Mouse (Mus musculus): Measurements from ENCODE around the gene Rsrp1.
A peak's percentile ranks its signal among the peaks of the same experiment; 100 is the strongest.
"Not testable (repeated sequence)": the region's sequence is repeated elsewhere in the genome, so short reads cannot be mapped to it uniquely, and the experiment has no call there.

The Rsrp1 gene

DNA sequence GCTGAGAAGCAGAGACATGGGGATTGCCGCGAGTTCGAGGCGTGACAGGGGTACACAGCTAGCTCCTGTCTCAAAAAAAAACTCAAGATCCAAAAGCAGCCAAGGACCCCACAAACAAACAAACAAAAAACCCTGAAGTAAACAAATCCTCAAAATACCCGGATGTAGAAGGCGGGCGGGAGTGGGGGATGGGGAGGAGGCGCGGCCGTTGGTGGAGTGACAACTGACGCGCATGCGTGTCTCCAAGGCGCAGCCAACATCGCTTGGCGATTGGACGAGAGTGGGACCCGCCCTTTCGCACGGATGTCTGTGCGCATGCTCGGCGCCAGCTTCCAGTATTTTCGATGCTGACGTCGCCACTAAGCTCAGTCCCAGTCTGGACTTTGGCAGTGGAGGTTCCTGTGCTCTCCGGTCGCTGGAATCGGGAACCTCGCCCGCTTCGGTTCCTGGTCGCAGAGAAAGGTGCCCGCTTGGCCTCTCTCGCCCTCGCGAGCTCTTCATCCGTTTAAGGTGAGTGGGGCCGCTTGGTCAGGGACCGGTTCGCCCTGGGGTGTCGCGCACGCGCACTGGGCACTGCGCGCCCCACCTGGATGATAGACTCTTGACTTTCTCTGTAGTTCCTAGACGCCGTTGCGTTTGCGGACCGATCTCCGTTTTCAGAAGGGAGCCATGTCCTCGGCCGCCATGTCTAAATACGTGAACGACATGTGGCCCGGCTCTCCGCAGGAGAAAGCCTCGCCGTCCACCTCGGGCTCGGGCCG lies at the start of gene Rsrp1:
Gene Rsrp1, plus strand, starts transcription at position 335 of the 761 bp plus-strand sequence.
- peak; percentile 96 for DNase-seq (ENCODE audit: low spot score)

- DNase-seq (ENCODE audit: low spot score) = no peak
These were observed 47.2 kb upstream of the Rsrp1 start for GRCm38 (mm10) chr4:134876171-134876570.

DNA sequence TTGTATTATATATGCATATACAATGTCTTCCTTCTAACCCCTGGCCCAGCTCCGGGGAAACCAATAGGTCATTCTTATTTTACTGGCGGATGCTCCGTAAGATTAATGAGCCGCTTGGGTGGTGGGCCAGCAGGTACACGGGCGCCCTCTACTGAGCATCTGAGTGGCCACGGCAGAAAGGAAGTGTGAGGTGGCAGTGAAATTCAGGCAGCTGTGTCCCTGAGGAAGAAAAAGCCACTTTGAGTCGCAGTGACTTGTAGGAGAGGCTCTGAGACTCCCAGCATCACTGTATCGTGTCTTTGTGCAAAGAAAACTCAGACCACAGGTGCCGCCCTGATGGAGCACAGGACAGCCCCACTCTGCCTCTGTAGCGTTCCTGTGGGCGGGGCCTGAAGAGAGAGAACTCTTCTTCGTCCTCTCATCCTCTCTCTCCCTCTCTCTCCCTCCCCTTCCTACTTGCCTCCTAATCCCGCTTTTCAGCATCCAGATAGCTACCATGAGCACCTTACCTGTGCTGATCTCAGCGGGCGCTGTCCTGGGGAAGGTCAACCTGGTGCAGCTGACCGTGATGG lies 43.9 kb upstream of the Rsrp1 start:
- peak; percentile 44 for DNase-seq (ENCODE audit: low spot score)

GRCm38 (mm10) chr4:134880041-134880440 lies 43.4 kb upstream of the Rsrp1 start:
- no peak for DNase-seq (ENCODE audit: low spot score)

GRCm38 (mm10) chr4:134883266-134883665 lies 40.1 kb upstream of the Rsrp1 start:
- DNase-seq (ENCODE audit: low spot score) = no peak

- no peak for DNase-seq (ENCODE audit: low spot score)
These were observed 39.6 kb upstream of the Rsrp1 start for GRCm38 (mm10) chr4:134883808-134884207.

DNA sequence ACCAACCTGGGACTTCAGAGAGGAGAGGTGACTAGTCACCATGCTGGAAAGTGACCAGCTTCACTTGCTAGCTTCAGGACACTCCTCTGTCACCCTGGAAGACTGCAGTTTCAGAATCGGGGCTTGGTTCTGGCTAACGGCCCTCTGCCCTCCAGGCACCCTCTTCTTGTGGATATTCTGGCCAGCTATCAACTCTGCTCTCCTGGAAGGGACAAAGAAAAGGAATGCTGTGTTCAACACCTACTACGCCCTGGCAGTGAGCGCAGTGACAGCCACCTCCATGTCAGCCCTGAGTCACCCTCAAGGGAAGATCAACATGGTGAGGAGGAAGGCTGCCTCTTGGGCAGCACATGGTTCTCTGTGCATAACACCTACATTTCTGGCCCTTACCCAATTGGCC lies 39.0 kb upstream of the Rsrp1 start:
- DNase-seq (ENCODE audit: low spot score) = no peak

DNA sequence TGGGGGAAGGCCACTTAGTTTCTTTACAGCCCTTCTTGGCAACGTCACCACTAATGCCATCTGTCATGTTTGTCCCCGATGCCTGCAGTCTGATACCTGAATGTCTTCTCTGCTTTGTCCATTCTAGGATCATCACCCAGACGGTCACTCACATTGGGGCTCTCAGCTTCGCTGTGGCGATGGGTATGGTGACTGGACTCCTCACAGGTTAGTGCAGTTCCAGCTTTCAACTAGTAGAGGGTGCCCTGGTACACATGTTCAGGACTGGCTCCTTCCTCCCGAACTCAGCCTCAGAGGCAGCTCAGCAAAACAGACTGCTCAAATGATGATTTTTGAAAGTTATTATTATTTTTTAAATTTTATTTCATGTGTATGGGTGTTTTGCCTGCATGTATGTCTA lies 31.3 kb upstream of the Rsrp1 start:
- DNase-seq (ENCODE audit: low spot score) = no peak

DNA sequence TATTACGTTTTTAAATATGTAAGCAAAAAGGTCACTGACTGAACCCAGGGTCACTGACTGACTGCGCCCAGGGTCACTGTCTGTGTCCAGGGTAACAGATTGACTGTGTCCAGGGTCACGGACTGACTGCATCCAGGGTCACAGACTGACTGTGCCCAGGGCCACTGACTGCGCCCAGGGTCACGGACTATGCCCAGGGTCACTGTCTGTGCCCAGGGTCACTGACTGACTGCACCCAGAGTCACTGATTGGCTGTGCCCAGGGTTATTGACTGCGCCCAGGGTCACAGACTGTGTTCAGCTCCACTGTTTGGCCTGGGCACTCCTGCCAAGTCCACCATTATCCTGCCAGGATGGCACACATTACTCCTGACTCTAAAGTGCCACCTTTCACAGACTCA lies 26.1 kb upstream of the Rsrp1 start:
- DNase-seq (ENCODE audit: low spot score) = no peak

- no peak for DNase-seq (ENCODE audit: low spot score)
These were observed 22.3 kb upstream of the Rsrp1 start for GRCm38 (mm10) chr4:134901126-134901525.

GRCm38 (mm10) chr4:134903046-134903445 lies 20.3 kb upstream of the Rsrp1 start:
- DNase-seq (ENCODE audit: low spot score) = no peak

DNA sequence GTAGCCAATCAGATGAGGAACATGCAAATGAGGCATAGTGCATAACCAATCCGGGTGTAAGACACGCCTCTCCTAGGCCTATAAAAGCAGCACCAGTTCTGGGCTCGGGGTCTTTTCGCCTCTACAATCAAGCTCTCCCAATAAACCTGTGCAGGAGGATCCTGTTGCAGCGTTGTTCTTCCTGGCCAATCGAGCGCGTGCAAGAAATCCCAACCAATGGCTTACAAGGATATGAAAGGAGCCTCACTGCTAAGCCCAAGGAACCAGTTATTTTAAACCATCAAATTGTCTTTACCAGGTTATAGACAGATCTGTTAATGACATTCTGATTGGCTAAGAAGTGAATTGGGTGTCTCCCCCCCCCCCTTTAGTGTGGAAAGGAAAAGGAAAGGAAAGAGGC lies 12.0 kb upstream of the Rsrp1 start:
- not testable (repeated sequence) for DNase-seq (ENCODE audit: low spot score)

DNA sequence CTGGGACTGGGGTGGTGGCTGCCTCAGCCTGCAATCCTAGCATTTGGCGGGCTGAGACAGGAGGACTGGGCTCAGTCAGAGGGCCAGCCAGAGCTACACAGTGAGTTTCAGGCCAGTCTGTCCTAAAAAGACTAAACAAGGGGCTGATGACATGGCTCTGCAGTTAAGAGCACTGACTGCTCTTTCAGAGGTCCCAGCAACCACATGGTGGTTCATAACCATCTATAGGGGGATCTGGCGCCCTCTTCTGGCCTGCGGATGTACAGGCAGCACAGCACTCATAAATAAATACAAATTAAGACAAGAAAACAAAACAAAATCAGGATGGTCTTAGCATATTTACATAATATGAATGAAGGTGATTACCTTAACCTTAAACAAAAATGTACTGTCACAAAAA lies 10.0 kb upstream of the Rsrp1 start:
- no peak for DNase-seq (ENCODE audit: low spot score)

- DNase-seq (ENCODE audit: low spot score) = no peak
These were observed 9.1 kb upstream of the Rsrp1 start for GRCm38 (mm10) chr4:134914122-134914863.

GRCm38 (mm10) chr4:134914864-134915209 lies 8.6 kb upstream of the Rsrp1 start, which contains the start of gene Tmem50a:
Gene Tmem50a (minus strand): TSS chr4:134915024.
- peak; percentile 86 for DNase-seq (ENCODE audit: low spot score)

DNA sequence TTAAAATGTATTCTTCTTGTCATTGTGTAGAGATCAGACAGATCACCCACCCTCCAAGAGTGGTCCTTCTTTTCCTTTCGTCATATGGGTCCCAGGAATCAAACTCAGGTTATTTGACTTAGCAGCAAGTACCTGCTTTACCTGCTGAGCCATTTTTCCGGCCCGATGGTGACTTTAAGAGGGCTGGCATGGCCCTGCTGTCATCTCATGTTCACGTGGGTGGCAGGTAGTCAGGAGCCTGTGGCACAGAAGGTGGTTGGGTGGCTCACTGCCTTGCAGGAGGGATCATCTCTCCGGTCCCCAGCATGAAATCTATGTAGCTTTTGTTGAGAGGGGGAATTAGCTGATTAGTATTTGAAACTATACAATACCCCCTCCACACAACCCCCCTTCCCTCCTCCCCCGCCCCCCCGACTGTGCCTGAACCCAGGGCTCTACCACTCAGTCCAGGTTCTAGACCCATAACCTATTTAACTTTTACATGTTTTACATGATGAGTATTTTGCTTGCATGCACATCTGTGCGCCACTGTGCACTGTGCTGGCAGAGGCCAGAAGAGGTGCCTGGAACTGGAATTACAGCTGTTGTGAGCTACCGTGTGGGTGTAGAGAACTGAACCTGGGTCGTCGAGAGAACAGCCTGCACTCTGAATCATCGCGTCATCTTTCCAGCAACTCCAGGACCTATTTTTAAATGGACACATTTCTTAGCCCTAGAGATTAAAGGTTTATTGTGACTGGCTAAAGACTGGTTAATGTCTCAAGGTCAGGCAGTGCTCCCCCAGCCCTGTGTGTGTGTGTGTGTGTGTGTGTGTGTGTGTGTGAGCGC lies 8.0 kb upstream of the Rsrp1 start:
- DNase-seq (ENCODE audit: low spot score) = no peak

DNA sequence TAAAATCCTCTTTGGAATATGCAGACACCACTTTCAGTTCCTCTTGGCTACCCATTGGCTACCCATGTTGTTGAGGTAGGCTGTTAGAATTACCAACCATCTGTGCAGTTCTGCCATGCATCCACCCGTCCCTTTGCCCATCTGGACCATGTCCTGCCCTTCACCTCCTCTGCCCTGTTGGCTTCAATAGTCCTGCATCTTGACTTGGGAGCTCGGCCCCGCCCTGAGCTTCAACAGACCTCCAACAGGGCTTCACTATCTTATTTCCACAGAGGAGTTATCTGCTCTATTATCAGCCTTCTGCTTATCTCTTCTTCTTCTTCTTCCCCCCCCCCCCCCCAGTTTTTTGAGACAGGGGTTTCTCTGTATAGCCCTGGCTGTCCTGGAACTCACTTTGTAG lies 6.2 kb upstream of the Rsrp1 start:
- DNase-seq (ENCODE audit: low spot score) = no peak

GRCm38 (mm10) chr4:134918381-134918780 lies 5.0 kb upstream of the Rsrp1 start:
- DNase-seq (ENCODE audit: low spot score) = no peak

GRCm38 (mm10) chr4:134919733-134920540 lies 3.5 kb upstream of the Rsrp1 start:
- no peak for DNase-seq (ENCODE audit: low spot score)

GRCm38 (mm10) chr4:134920631-134921030 lies 2.8 kb upstream of the Rsrp1 start:
- DNase-seq (ENCODE audit: low spot score) = no peak

DNA sequence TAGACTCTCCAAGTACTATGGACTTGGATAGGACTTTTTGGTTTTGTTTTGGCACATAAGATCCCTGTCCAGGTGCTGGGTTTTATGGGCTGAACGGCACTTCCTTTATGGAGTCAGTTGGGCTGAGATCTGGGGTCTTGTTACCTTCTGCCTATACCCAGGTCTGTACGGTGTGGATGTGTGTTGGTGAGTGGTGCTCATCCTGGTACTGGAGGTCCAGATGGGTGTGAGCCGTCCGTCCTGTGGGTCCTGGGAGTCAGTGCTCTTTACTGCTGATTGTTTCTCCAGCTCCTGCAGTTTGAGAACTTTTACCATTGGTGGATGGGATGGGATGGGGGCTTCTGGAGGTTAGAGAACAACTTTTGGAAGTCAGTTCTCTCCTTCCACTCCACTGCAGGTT lies 1.7 kb upstream of the Rsrp1 start:
- no peak for DNase-seq (ENCODE audit: low spot score)

Measured in ovary, postnatal 10 days (tissue).